Mouse (Mus musculus): Measurements from ENCODE around the gene Rgs12. TPM values are rescaled to one million over a fixed set of nuclear protein-coding genes. Genes with fewer than 3 reads are reported as not detected.

Rgs12 gene
- polyA plus RNA-seq, 1 experiment from 2014 or later: 54.9 TPM

DNA sequence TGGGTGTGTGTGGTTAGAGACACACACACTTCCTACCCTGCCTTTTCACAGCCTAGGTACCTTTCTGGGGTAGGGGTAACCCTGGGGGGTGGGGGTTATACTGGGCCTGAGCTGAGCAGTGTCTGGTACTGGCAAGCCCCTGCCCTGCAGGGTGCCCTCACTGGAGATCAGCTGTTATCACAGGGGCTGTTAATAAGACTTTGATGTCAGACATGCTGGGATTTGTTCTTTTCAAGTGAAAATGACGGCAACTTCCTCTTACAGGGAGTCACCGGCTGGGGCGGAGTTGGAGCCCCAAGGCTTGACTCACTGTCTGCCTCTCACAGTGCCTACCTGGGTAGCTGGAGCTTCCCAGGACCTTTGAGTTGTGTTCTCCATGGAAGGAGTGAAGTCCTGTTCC, 49.5 kb downstream of the Rgs12 start:
- Histone ChIP-seq H3K4me3 (no peak overlapping the region), H3K36me3 (0 out of 2 replicates have a peak, but pooled peaks cover 7% of the 10 kb centered on the region), H3K27me3 (no peaks in the 10 kb centered on the region), H3K9me3 (no peaks in the 10 kb centered on the region), H3K27ac (peak overlapping the region; percentile 36; the same call in 1 of the 2 replicates), H3K4me2 (no peak overlapping the region), H3K9ac (no peak overlapping the region), H3K4me1 (replicated peaks) (peaks cover 39% of the 10 kb centered on the region)
- ATAC-seq (ENCODE audit: low FRiP score): no peak
- WGBS: 49% methylated on average over 3 of the region's 3 CpGs

GRCm38 (mm10) chr5:34999281-34999680, 50.0 kb downstream of the Rgs12 start:
- Histone ChIP-seq H3K9ac (no peak overlapping the region), H3K27ac (no peak overlapping the region)
- 76% methylated on average over 6 of the region's 6 CpGs for WGBS

DNA sequence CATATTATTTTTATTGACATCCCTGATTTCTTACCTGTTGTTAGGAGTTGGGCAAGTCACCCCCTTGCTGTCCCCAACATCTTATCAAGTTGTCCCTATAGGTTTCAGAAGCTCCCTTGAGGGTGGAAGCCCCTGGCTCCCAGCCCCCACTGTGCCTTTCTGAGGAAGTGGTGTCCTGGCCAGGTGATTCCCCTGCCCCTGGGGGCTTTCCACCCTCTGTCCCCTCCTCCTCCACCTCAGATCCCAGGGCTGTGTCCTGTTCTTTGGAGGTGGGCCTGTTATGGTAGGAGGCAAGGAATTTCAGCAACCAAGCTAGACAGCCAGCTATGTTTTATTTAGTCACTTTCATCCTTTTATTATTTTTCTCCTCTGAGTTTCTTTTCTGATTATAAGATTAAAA, 51.1 kb downstream of the Rgs12 start:
- H3K4me2 ChIP-seq: no peak overlapping the region
- H3K27ac ChIP-seq: no peak overlapping the region
- H3K4me1 ChIP-seq (replicated peaks): peaks cover 37% of the 10 kb centered on the region
- peaks cover 8% of the 10 kb centered on the region; the same call in 1 of the 2 replicates for H3K36me3 ChIP-seq
- ATAC-seq (ENCODE audit: low FRiP score): no peak
- no peaks in the 10 kb centered on the region for H3K27me3 ChIP-seq
- H3K4me3 ChIP-seq: no peak overlapping the region
- H3K9me3 ChIP-seq: no peaks in the 10 kb centered on the region
- H3K9ac ChIP-seq: no peak overlapping the region

More at GRCm38 (mm10) chr5:34999281-34999680, 50.0 kb downstream of the Rgs12 start:
- H3K9me3 ChIP-seq: no peaks in the 10 kb centered on the region
- no peak for ATAC-seq (ENCODE audit: low FRiP score)
- no peak overlapping the region for H3K4me3 ChIP-seq
- peaks cover 42% of the 10 kb centered on the region for H3K4me1 ChIP-seq (replicated peaks)
- H3K27me3 ChIP-seq: no peaks in the 10 kb centered on the region
- H3K36me3 ChIP-seq: 0 out of 2 replicates have a peak, but pooled peaks cover 7% of the 10 kb centered on the region
- no peak overlapping the region for H3K4me2 ChIP-seq

GRCm38 (mm10) chr5:35001144-35001543, 51.9 kb downstream of the Rgs12 start:
- Histone ChIP-seq H3K4me2 (no peak overlapping the region), H3K9ac (no peak overlapping the region), H3K9me3 (no peaks in the 10 kb centered on the region), H3K4me1 (replicated peaks) (peaks cover 37% of the 10 kb centered on the region), H3K4me3 (no peak overlapping the region), H3K36me3 (peaks cover 13% of the 10 kb centered on the region), H3K27me3 (no peaks in the 10 kb centered on the region), H3K27ac (no peak overlapping the region)
- no peak for ATAC-seq (ENCODE audit: low FRiP score)
- WGBS: 73% methylated on average over 3 of the region's 3 CpGs

DNA sequence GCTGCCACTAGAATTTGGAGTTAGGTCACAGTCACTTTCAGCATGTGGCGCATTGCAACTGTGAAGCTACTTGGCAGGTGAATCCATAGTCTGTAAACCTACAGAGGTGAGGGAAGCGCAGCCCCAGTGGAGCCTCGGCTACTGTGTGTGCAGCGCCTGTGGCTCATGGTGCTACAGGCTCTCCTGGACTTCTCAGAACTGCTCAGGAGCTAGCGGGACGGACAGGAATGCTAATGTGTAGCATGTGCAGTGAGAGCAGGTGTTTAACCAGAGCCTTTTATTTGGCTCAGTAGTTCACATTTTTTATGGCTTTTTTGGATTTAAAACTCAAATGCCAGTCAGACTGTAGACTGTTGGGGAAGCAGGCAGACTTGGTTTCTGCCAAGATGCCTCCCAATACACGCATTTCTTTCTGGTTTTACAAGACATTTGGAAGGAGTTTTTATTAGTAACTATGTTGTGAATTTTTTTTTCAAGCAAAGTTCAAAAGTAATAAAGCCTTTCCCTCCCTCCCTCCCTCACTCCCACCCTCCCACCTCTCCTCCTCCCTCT, 54.4 kb downstream of the Rgs12 start:
- WGBS: 81% methylated on average over 7 of the region's 7 CpGs
- no peak for ATAC-seq (ENCODE audit: low FRiP score)
- H3K27ac ChIP-seq: 0 out of 2 replicates have a peak overlapping the region, but pooled peaks have one; percentile 0

DNA sequence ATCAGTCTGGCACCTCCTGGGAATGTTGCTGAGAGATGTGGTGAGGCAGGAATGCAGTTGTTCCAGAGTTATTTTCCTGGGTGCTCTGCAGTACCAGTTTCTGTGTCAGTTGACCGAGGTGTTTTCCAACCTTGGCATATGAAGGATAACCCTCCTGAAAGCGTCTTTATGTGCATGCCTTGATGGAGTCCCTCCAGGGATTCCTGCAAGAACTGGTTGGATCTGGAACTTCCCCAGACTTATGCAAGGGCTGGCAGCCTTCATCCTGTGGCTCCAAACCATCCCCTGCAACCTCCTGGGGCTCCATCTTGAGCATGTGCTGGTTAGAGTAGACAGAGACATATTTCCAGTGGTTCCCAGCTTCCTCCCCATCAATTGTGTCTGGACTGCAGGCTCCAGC, 55.5 kb downstream of the Rgs12 start:
- Histone ChIP-seq H3K4me1 (replicated peaks) (peaks cover 29% of the 10 kb centered on the region), H3K9ac (no peak overlapping the region), H3K27ac (no peak overlapping the region), H3K27me3 (no peaks in the 10 kb centered on the region), H3K4me2 (no peak overlapping the region), H3K36me3 (peaks cover 16% of the 10 kb centered on the region), H3K4me3 (no peak overlapping the region), H3K9me3 (no peaks in the 10 kb centered on the region)
- WGBS: 97% methylated on average over 2 of the region's 2 CpGs
- no peak for ATAC-seq (ENCODE audit: low FRiP score)

More for the DNA sequence above, 54.4 kb downstream of the Rgs12 start:
- Histone ChIP-seq H3K4me2 (no peak overlapping the region), H3K4me1 (replicated peaks) (peaks cover 32% of the 10 kb centered on the region), H3K36me3 (peaks cover 20% of the 10 kb centered on the region), H3K9ac (no peak overlapping the region), H3K4me3 (no peak overlapping the region), H3K27me3 (no peaks in the 10 kb centered on the region), H3K9me3 (no peaks in the 10 kb centered on the region)

DNA sequence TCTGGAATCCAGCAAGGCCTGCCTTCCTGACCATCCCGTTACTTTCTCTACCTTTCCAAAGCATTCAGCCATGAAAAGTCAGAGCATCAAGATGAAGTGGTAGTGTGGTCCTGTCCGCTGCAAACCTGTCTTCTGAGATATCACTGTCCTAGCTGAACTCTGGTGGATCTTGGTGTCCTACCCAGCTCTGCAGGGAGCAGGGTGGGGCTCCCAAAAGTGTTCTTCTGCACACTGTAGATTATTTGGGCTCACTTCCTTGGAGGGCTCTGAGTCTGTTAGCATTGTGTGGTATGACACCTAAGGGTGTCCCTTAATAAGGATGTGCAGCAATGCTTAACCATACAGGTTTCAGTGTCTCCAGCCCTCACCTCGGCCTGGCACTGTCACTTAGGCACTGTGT, 56.4 kb downstream of the Rgs12 start:
- no peak overlapping the region for H3K4me3 ChIP-seq
- H3K9ac ChIP-seq: no peak overlapping the region
- H3K4me1 ChIP-seq (replicated peaks): peaks cover 23% of the 10 kb centered on the region
- 93% methylated on average over 3 of the region's 3 CpGs for WGBS
- ATAC-seq (ENCODE audit: low FRiP score): no peak
- no peaks in the 10 kb centered on the region for H3K9me3 ChIP-seq
- no peak overlapping the region for H3K27ac ChIP-seq
- H3K4me2 ChIP-seq: no peak overlapping the region
- H3K36me3 ChIP-seq: peaks cover 16% of the 10 kb centered on the region
- H3K27me3 ChIP-seq: no peaks in the 10 kb centered on the region

DNA sequence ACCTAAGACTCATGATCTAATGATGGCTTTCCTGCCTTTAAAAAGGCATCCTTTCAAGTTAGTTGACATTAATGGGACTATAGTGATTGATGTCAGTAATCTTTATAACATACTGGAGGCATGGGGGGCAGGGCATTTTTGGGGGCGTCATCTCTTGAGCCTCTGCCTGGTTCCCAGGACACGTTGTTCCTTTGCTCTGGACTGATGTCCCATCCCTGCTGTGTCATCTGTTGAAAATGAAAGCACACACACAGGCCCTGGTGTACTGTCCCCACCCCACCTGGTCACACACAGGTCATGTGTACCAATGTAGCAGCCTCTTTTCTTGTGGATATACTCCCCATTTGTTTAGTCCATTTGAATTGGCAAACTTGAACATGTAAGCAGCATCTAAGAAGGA, 57.4 kb downstream of the Rgs12 start:
- WGBS: 73% methylated on average over 2 of the region's 2 CpGs
- peaks cover 17% of the 10 kb centered on the region for H3K4me1 ChIP-seq (replicated peaks)
- no peak overlapping the region for H3K27ac ChIP-seq

DNA sequence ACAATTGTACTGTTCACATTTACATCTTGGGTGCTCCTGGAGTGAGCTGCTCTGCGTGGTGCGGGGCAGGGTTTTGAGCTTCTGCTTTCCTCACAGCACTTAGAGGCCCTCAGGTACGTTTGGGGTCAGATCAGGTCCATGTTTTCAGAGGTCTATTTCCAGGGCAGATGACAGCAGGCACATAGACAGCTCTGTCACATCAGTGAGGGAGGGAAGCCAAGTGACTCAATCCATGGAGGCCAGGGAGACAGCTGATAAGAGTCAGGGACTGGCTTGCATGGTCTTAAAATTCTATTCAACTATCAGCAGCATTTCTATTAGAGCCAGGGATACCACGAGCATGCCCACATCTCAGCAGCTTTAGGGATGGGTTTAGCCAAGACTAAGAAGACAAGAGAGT, 59.9 kb downstream of the Rgs12 start:
- no peaks in the 10 kb centered on the region for H3K27me3 ChIP-seq
- WGBS: 89% methylated on average over 4 of the region's 4 CpGs
- no peak overlapping the region for H3K4me2 ChIP-seq
- peaks cover 12% of the 10 kb centered on the region for H3K4me1 ChIP-seq (replicated peaks)
- no peak overlapping the region for H3K9ac ChIP-seq
- no peak overlapping the region for H3K4me3 ChIP-seq
- ATAC-seq (ENCODE audit: low FRiP score): no peak
- H3K9me3 ChIP-seq: no peaks in the 10 kb centered on the region
- no peak overlapping the region for H3K27ac ChIP-seq
- peaks cover 18% of the 10 kb centered on the region for H3K36me3 ChIP-seq

More for the DNA sequence above, 57.4 kb downstream of the Rgs12 start:
- Histone ChIP-seq H3K9me3 (no peaks in the 10 kb centered on the region), H3K27me3 (no peaks in the 10 kb centered on the region), H3K9ac (no peak overlapping the region), H3K36me3 (peaks cover 18% of the 10 kb centered on the region), H3K4me2 (no peak overlapping the region), H3K4me3 (no peak overlapping the region)
- ATAC-seq (ENCODE audit: low FRiP score): no peak

- H3K9ac ChIP-seq: no peak overlapping the region
- 79% methylated on average over 5 of the region's 5 CpGs for WGBS
Observed at GRCm38 (mm10) chr5:35010656-35011055, 61.4 kb downstream of the Rgs12 start.

DNA sequence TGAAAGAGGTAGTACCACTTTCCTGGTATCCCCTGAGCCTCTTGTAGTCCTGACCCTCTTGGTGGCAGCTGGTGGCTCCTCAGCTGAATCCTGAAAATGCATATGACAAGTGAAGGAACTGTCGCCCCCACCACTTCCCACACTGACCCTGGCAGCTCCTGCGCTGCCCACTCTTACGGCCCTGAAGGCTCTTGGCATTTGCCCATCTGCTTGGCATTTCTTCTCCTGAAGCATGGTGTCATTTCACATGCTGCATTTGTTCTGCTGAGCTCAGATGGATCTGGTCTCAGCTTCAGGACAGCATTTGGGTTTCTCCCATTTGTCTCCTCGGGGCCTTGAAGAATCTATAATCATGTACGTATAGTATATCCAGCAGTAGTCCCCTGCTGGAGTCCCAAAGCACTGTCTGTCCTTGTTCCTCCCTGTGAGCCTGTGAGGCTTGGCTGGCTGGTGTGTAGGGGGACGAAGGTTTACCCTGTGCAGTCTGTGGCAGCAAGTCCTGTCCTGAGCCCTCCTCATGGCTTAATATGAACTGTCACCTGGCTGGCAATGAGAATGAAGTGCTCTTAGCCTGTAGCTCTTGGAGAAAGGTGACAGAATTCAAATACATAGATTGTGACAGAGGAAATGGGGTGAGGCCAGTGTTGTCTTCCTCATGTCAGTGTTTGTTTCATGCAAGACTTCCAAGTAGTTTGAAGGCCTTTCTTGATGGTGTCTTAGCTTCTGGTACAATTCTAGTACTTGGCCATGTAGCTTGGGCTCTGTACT, 62.1 kb downstream of the Rgs12 start:
- Histone ChIP-seq H3K4me2 (no peak overlapping the region), H3K27me3 (no peaks in the 10 kb centered on the region), H3K27ac (no peak overlapping the region), H3K9ac (no peak overlapping the region), H3K4me3 (no peak overlapping the region), H3K9me3 (no peaks in the 10 kb centered on the region), H3K36me3 (peaks cover 11% of the 10 kb centered on the region; the same call in 1 of the 2 replicates), H3K4me1 (replicated peaks) (peaks cover 20% of the 10 kb centered on the region)
- 91% methylated on average over 6 of the region's 6 CpGs for WGBS
- ATAC-seq (ENCODE audit: low FRiP score): no peak

More at GRCm38 (mm10) chr5:35010656-35011055, 61.4 kb downstream of the Rgs12 start:
- Histone ChIP-seq H3K36me3 (peaks cover 13% of the 10 kb centered on the region), H3K27ac (no peak overlapping the region), H3K4me3 (no peak overlapping the region), H3K4me1 (replicated peaks) (peaks cover 20% of the 10 kb centered on the region), H3K4me2 (no peak overlapping the region), H3K9me3 (no peaks in the 10 kb centered on the region), H3K27me3 (no peaks in the 10 kb centered on the region)
- ATAC-seq (ENCODE audit: low FRiP score): no peak

DNA sequence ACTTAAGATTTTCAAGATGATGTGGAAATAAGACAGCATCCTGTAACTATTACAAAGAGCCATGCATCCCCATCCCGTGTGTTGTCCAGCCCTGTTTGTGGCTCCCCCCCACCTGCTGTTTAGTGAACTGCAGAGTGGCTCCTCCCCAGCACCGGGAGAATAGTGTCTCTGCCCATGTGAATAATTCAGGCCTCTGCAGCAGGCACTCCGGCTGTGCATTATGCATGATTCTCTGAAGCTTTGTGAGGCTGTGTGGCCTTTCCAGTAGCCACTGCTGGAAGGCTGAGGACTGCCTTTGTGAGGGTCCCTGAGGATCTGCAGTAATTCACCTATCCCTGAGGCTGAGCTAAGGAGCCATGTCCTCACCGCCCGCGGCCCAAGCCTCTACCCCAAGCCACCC, 64.8 kb downstream of the Rgs12 start:
- Histone ChIP-seq H3K27me3 (no peaks in the 10 kb centered on the region), H3K27ac (peak overlapping the region; percentile 76), H3K4me1 (replicated peaks) (peaks cover 37% of the 10 kb centered on the region), H3K36me3 (peaks cover 5% of the 10 kb centered on the region; the same call in 1 of the 2 replicates), H3K9me3 (no peaks in the 10 kb centered on the region), H3K4me2 (no peak overlapping the region), H3K4me3 (no peak overlapping the region), H3K9ac (peak overlapping the region; percentile 49)
- ATAC-seq (ENCODE audit: low FRiP score): peak; percentile 74; the same call in 1 of the 2 replicates
- 33% methylated on average over 6 of the region's 6 CpGs for WGBS

All from hindbrain, embryonic 13.5 days (tissue).